Mouse (Mus musculus) erythroblast, embryonic 14.5 days (primary cell): Measurements from ENCODE around the gene 1110008P14Rik.

Experiments used
- GATA1 ChIP-seq: IDR thresholded peaks from 2 replicates; pipeline ENCODE4 v1.6.1; 2012; ENCODE audit warnings: low read length, inconsistent platforms, mixed read lengths
- TAL1 ChIP-seq: IDR thresholded peaks from 3 replicates; pipeline ENCODE4 v1.6.1; 2012; ENCODE audit warnings: low read length, inconsistent platforms, mixed read lengths

- TF ChIP-seq TAL1, result no peak
- peak; percentile 92 for TF ChIP-seq GATA1
Measured at GRCm38 (mm10) chr2:32363376-32364106, 18.2 kb downstream of the 1110008P14Rik start.
